Mouse (Mus musculus): ENCODE measurements around the gene Pcnx. TPM values are rescaled to one million over a fixed set of nuclear protein-coding genes. Genes with fewer than 3 reads are reported as not detected.

Gene Pcnx
- polyA plus RNA-seq, 1 experiment from 2014 or later: 2.3 TPM

DNA sequence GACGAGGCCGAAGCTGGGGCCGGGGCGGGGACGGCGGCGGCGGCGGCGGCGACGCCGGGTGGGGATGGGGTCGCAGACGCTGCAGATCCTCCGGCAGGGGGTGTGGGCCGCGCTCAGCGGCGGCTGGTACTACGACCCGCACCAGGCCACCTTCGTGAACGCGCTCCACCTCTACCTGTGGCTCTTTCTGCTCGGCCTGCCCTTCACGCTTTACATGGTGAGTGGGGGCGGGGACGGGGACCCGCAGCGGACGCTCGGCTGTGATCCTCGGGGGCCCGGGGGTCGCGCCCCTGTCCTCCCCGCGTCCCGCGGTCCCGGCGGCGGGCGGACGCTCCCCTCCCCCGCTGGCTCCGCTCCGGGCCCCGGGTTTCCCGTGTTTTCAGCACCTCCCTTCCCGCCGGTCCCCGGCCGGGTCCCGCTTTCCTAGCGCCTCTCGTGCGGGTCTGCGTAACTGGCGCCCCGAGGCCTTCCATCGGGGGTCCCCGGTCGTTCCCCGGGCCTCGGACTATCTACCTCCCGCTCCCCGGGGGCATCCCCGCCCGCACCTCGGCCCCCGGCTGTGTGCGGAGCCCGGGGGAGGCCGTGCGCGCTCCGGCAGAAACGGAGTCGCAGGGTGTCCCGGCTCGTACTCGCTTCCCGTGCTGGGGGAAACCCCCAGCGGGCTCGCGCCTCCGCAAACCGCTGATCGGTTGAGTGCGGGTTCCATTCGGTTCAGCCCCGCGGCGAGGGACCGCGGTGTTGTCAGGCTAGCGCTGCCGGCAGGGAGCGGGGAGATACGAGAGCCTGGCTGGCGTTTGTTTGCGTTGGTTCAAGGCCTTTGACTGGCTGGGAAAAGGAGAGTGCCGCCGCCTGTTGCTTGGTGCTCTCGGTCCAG is 722 bp downstream of the Pcnx start:
- no peaks in the 10 kb centered on the region for H3K36me3 ChIP-seq (ENCODE audit: control insufficient read depth, insufficient read depth)
- H3K9me3 ChIP-seq (replicated peaks; ENCODE audit: control insufficient read depth, low read length): no peaks in the 10 kb centered on the region
- H3K9ac ChIP-seq (ENCODE audit: low read depth, low read length): peak overlapping the region; percentile 68
- peak overlapping the region; percentile 22 for H3K27ac ChIP-seq (ENCODE audit: low read length)
- H3K27me3 ChIP-seq (ENCODE audit: control insufficient read depth, insufficient read depth, low read depth, low read length): peaks cover 32% of the 10 kb centered on the region
- peak; percentile 36 for ATAC-seq (ENCODE audit: low read depth)
- H3K4me1 ChIP-seq (ENCODE audit: control insufficient read depth, low read depth, low read length): peaks cover 10% of the 10 kb centered on the region
- under 1% methylated on average over 107 of the region's 107 CpGs for WGBS (ENCODE audit: insufficient replicate concordance)
- H3K4me2 ChIP-seq (ENCODE audit: low read depth, low read length): peak overlapping the region; percentile 78
- H3K4me3 ChIP-seq (ENCODE audit: low read depth, low read length): peak overlapping the region; percentile 72

DNA sequence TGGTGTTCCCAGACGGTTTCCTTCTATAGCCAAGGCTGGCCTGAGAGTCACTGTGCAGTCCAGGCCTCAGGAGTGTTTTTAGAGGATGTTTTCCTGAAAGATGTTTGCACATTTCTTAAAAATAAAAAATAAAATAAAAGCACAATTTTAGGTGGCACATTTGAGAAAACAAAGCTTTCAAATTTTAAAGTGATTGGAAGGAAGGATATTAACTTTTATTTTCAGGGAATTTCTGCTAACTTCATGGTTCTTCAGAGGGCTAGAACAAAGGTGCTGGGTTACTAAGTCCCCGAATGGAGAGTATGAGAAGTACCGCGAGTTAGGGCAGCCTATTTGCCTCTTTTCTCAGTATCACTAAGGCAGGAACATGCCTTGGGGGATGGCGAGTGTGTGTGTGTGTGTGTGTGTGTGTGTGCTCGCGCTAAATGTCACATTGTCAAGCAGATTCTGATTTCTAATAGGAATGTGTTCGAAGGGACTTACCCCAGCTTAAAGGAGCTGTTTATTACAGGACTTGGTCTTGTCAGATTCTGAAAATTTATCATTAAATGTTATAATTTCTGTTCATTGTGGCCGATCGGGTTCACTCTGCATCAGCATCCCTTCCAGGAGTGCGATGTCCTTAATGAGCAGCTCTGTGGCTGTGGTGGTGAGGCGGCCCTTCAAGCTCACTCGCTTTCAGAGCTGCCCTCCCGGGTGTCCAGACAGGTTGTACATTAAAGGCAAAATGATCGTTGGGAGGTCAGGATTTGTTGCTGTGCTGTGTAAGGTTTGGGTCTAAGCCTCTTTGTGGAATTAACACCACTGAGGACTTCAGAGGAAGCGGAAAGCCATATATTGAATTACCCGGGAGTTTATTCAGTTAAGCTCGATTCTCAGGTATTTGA is 1.6 kb downstream of the Pcnx start:
- Histone ChIP-seq H3K27ac (ENCODE audit: low read length) (no peak overlapping the region), H3K9me3 (replicated peaks; ENCODE audit: control insufficient read depth, low read length) (no peaks in the 10 kb centered on the region), H3K4me2 (ENCODE audit: low read depth, low read length) (peak overlapping the region; percentile 78), H3K9ac (ENCODE audit: low read depth, low read length) (peak overlapping the region; percentile 68; the same call in 1 of the 2 replicates), H3K4me1 (ENCODE audit: control insufficient read depth, low read depth, low read length) (peaks cover 10% of the 10 kb centered on the region), H3K27me3 (ENCODE audit: control insufficient read depth, insufficient read depth, low read depth, low read length) (peaks cover 32% of the 10 kb centered on the region), H3K36me3 (ENCODE audit: control insufficient read depth, insufficient read depth) (no peaks in the 10 kb centered on the region), H3K4me3 (ENCODE audit: low read depth, low read length) (peak overlapping the region; percentile 72)
- no peak for ATAC-seq (ENCODE audit: low read depth)
- 40% methylated on average over 18 of the region's 18 CpGs for WGBS (ENCODE audit: insufficient replicate concordance)

DNA sequence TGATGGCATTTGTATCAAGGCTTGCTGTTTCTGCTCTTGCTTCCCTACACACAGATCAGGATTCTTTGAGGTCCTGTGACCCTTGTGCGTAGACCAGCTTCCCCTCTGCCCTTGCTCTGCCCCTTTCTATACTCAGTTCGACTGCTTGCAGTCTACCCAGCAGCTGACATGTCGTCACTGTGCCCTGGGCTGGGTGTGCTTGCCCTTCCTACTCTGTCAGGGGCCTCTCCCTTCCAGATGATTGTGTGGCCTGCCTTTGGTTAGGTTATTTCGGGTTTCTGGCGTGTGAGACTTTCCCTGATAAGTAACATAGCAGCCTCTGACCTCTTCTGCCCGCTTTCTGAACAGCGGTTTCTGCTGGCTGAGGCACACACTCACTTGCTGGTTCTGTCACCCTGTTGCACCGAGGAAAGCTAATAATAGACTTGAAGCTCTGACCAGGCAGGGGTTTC is 2.6 kb downstream of the Pcnx start:
- ATAC-seq (ENCODE audit: low read depth): no peak
- H3K27me3 ChIP-seq (ENCODE audit: control insufficient read depth, insufficient read depth, low read depth, low read length): peaks cover 32% of the 10 kb centered on the region
- no peak overlapping the region for H3K27ac ChIP-seq (ENCODE audit: low read length)
- WGBS (ENCODE audit: insufficient replicate concordance): 7% methylated on average over 8 of the region's 8 CpGs
- peaks cover 6% of the 10 kb centered on the region for H3K4me1 ChIP-seq (ENCODE audit: control insufficient read depth, low read depth, low read length)
- H3K9me3 ChIP-seq (replicated peaks; ENCODE audit: control insufficient read depth, low read length): no peaks in the 10 kb centered on the region
- H3K36me3 ChIP-seq (ENCODE audit: control insufficient read depth, insufficient read depth): no peaks in the 10 kb centered on the region
- H3K9ac ChIP-seq (ENCODE audit: low read depth, low read length): no peak overlapping the region
- H3K4me3 ChIP-seq (ENCODE audit: low read depth, low read length): no peak overlapping the region
- H3K4me2 ChIP-seq (ENCODE audit: low read depth, low read length): no peak overlapping the region

DNA sequence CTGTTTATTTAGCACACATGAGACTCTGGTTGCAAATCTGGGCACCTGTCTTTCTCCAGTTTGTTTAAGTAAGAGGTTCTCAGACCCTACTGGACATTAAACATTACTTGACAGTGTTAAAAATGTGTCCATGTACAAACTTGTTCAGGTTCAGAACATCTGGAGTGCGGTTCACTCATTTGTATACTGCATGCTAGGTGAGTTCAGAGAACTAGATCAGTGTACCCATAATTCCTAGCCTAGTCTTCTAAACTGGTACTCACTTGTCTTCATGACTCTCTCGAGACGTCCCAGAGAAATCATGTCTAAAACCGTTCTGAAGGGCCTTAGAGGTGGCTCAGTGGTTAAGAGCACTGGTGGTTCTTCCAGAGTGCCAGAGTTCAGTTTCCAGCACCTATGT is 4.1 kb downstream of the Pcnx start:
- H3K4me2 ChIP-seq (ENCODE audit: low read depth, low read length): no peak overlapping the region
- ATAC-seq (ENCODE audit: low read depth): no peak
- no peak overlapping the region for H3K4me3 ChIP-seq (ENCODE audit: low read depth, low read length)
- H3K9me3 ChIP-seq (replicated peaks; ENCODE audit: control insufficient read depth, low read length): no peaks in the 10 kb centered on the region
- no peak overlapping the region for H3K27ac ChIP-seq (ENCODE audit: low read length)
- no peak overlapping the region for H3K9ac ChIP-seq (ENCODE audit: low read depth, low read length)
- peaks cover 31% of the 10 kb centered on the region for H3K27me3 ChIP-seq (ENCODE audit: control insufficient read depth, insufficient read depth, low read depth, low read length)
- WGBS (ENCODE audit: insufficient replicate concordance): 71% methylated on average over 4 of the region's 4 CpGs
- peaks cover 6% of the 10 kb centered on the region for H3K4me1 ChIP-seq (ENCODE audit: control insufficient read depth, low read depth, low read length)
- no peaks in the 10 kb centered on the region for H3K36me3 ChIP-seq (ENCODE audit: control insufficient read depth, insufficient read depth)

DNA sequence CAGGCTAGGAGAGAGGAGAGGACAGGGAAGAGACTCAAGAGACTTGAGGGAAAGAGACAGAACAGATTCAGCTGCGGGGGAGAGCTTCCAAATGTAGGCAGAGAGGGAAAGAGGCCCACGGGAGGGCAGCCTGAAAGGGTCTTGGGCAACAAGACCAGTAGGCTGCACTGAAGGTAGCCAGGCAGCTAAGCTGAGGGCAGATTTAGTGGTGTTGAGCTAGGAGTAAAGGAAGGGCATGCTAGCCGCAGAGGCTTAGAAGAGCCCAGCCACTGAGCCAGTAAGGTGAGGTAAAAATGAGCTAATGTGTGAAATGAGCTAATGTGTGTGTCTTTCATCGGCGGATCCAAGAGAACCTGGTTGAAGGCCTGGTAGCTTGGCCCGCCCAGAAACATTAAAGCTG is 5.4 kb downstream of the Pcnx start:
- H3K4me2 ChIP-seq (ENCODE audit: low read depth, low read length): no peak overlapping the region
- peaks cover 6% of the 10 kb centered on the region for H3K4me1 ChIP-seq (ENCODE audit: control insufficient read depth, low read depth, low read length)
- H3K4me3 ChIP-seq (ENCODE audit: low read depth, low read length): no peak overlapping the region
- H3K9me3 ChIP-seq (replicated peaks; ENCODE audit: control insufficient read depth, low read length): no peaks in the 10 kb centered on the region
- no peak overlapping the region for H3K27ac ChIP-seq (ENCODE audit: low read length)
- H3K36me3 ChIP-seq (ENCODE audit: control insufficient read depth, insufficient read depth): no peaks in the 10 kb centered on the region
- H3K27me3 ChIP-seq (ENCODE audit: control insufficient read depth, insufficient read depth, low read depth, low read length): peaks cover 20% of the 10 kb centered on the region
- 81% methylated on average over 6 of the region's 6 CpGs for WGBS (ENCODE audit: insufficient replicate concordance)
- no peak for ATAC-seq (ENCODE audit: low read depth)
- no peak overlapping the region for H3K9ac ChIP-seq (ENCODE audit: low read depth, low read length)

DNA sequence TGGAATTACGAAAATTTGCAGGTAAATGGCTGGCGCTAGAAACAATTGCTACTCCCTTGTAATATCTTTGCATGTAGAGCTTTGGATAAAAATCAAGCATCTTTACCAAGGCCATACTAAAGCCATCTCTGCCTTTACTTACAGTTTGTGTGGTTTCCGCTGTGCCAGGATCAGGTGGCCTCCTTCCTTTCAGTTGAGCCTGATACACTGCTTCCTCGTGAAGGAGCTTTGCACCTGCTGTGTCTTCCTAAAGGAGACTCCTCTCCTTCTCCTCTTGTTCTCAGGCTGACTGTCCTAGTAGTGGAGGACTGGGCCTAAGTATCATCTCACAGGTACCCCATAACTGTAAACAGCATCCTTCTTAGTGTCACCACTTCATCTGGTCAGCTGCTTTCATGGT is 7.5 kb downstream of the Pcnx start:
- H3K9ac ChIP-seq (ENCODE audit: low read depth, low read length): no peak overlapping the region
- no peaks in the 10 kb centered on the region for H3K27me3 ChIP-seq (ENCODE audit: control insufficient read depth, insufficient read depth, low read depth, low read length)
- no peaks in the 10 kb centered on the region for H3K9me3 ChIP-seq (replicated peaks; ENCODE audit: control insufficient read depth, low read length)
- H3K27ac ChIP-seq (ENCODE audit: low read length): no peak overlapping the region
- WGBS (ENCODE audit: insufficient replicate concordance): 71% methylated on average over 4 of the region's 4 CpGs
- no peak for ATAC-seq (ENCODE audit: low read depth)
- no peaks in the 10 kb centered on the region for H3K36me3 ChIP-seq (ENCODE audit: control insufficient read depth, insufficient read depth)
- peaks cover 2% of the 10 kb centered on the region for H3K4me1 ChIP-seq (ENCODE audit: control insufficient read depth, low read depth, low read length)
- no peak overlapping the region for H3K4me2 ChIP-seq (ENCODE audit: low read depth, low read length)
- no peak overlapping the region for H3K4me3 ChIP-seq (ENCODE audit: low read depth, low read length)

DNA sequence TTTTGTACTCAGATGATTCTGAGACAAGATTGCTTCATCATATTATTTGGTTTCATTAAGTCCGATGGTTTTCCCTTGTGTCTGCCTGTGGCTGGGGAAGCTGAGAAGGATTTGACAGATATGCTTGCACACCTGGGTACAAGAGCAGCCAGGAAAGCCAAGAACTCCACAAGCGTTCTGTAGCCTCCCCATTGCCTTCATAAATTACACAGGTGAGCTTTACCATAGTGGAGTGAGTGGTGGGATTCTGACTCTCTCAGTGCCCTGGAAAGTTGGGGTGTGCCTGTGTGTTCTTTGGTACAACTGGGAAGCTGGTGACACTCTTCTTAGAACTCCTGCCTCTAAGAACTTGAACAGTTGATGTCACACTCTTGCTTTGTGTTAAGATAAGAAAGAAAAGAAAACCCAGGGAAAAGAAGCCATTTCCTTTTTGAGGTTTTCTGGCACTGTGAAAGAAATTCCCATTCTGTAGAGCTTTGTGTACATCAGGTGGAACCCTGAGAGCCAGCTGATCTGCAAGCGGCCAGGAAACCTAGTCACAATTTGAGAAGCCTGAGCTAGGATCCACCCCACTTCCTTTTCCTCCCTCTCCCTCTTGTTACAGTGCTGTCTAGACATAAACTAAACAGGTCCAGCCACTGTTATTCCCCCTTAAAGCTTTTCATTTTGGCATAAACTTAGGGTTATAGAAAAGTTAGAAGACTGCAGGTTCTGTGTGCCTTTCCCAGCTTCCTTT is 9.6 kb downstream of the Pcnx start:
- H3K9ac ChIP-seq (ENCODE audit: low read depth, low read length): no peak overlapping the region
- no peaks in the 10 kb centered on the region for H3K36me3 ChIP-seq (ENCODE audit: control insufficient read depth, insufficient read depth)
- H3K27ac ChIP-seq (ENCODE audit: low read length): no peak overlapping the region
- no peaks in the 10 kb centered on the region for H3K27me3 ChIP-seq (ENCODE audit: control insufficient read depth, insufficient read depth, low read depth, low read length)
- H3K4me1 ChIP-seq (ENCODE audit: control insufficient read depth, low read depth, low read length): no peaks in the 10 kb centered on the region
- ATAC-seq (ENCODE audit: low read depth): no peak
- no peaks in the 10 kb centered on the region for H3K9me3 ChIP-seq (replicated peaks; ENCODE audit: control insufficient read depth, low read length)
- WGBS (ENCODE audit: insufficient replicate concordance): 41% methylated on average over 3 of the region's 3 CpGs
- H3K4me3 ChIP-seq (ENCODE audit: low read depth, low read length): no peak overlapping the region
- no peak overlapping the region for H3K4me2 ChIP-seq (ENCODE audit: low read depth, low read length)

DNA sequence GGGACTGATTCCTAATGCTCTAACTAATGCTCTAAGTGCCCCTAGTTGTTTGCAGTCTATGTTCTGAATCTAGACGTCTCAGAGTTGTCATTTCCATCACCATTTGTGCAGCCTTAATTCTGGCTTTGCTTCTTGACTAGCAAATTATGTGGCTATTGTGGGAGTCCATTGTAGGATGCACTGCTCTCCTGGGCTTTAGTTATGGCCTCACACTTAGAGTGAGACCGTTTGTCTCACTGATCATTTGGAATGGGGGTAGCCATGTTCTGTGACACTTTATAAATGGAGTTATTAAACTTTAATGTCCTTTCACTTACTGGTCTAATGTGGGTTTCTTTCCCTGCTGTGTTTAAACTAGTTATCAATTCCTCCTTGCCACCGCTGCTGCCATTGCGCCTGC is 13.5 kb downstream of the Pcnx start:
- ATAC-seq (ENCODE audit: low read depth): no peak
- no peaks in the 10 kb centered on the region for H3K36me3 ChIP-seq (ENCODE audit: control insufficient read depth, insufficient read depth)
- H3K9ac ChIP-seq (ENCODE audit: low read depth, low read length): no peak overlapping the region
- H3K4me2 ChIP-seq (ENCODE audit: low read depth, low read length): no peak overlapping the region
- no peaks in the 10 kb centered on the region for H3K27me3 ChIP-seq (ENCODE audit: control insufficient read depth, insufficient read depth, low read depth, low read length)
- 69% methylated on average over 4 of the region's 4 CpGs for WGBS (ENCODE audit: insufficient replicate concordance)
- H3K9me3 ChIP-seq (replicated peaks; ENCODE audit: control insufficient read depth, low read length): no peaks in the 10 kb centered on the region
- no peaks in the 10 kb centered on the region for H3K4me1 ChIP-seq (ENCODE audit: control insufficient read depth, low read depth, low read length)
- no peak overlapping the region for H3K27ac ChIP-seq (ENCODE audit: low read length)
- no peak overlapping the region for H3K4me3 ChIP-seq (ENCODE audit: low read depth, low read length)
